Mouse (Mus musculus): ENCODE data around the gene Ralbp1.

DNA sequence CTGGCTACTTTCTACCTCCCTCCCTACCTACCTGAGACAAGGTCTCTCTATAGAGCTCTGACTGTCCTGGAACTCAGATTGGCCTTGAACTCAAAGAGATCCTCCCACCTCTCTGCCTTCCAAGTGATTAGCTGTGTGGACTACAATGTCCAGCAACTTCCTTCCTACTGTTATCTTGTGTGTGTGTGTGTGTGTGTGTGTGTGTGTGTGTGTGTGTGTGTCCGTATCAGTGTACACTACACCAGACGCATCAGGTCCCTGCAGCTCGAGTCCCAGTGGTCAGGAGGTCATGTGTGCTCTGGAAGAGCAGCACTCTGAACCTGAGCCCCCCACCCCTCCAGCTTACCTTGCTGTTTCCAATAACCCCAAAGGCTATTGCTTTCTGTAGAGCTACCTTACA is 19.4 kb downstream of the Ralbp1 start:
- TF ChIP-seq CTCF (IDR thresholded peaks at IDR 0.05; ENCODE audit: low read depth): no peak
- no peak for TF ChIP-seq EP300 (IDR thresholded peaks at IDR 0.05; ENCODE audit: low read depth)
